Mouse (Mus musculus): ENCODE results near the gene Abhd13. TPM values are rescaled to one million over a fixed set of nuclear protein-coding genes. Genes with fewer than 3 reads are reported as not detected.

Gene Abhd13
- total RNA-seq, 1 experiment = 28.5 TPM

GRCm38 (mm10) chr8:9979746-9980145, 2.2 kb downstream of the Abhd13 start:
- peaks cover 5% of the 10 kb centered on the region; the same call in 1 of the 2 replicates for H3K36me3 ChIP-seq (ENCODE audit: control insufficient read depth, insufficient read depth, low read length, poor library complexity, severe bottlenecking)
- DNase-seq (ENCODE audit: low read depth, low spot score) = no peak
- in situ Hi-C loops (cut with MboI; ENCODE audit: low sequenced_read_pairs in 2 of 2, unreplicated experiment in 2 of 2) = no loop called here
- TF ChIP-seq MAFK (IDR thresholded peaks at IDR 0.05; ENCODE audit: insufficient read depth, low read depth, low read length) (no peak), HCFC1 (IDR thresholded peaks at IDR 0.05; ENCODE audit: borderline replicate concordance, insufficient read depth, low read length) (no peak), ZC3H11A (IDR thresholded peaks at IDR 0.05; ENCODE audit: borderline replicate concordance, low read depth, low read length) (no peak), ZNF384 (IDR thresholded peaks at IDR 0.05; ENCODE audit: low read depth, low read length) (no peak), CHD2 (IDR thresholded peaks at IDR 0.05; ENCODE audit: low read depth, low read length) (no peak)
- H3K9me3 ChIP-seq (ENCODE audit: control insufficient read depth, insufficient read depth, low read depth, low read length) = no peaks in the 10 kb centered on the region
- no peak overlapping the region for H3K4me3 ChIP-seq (ENCODE audit: insufficient read depth in 1 of 2, low read depth in 1 of 2, low read length in 2 of 2, poor library complexity in 1 of 2, severe bottlenecking in 1 of 2)
- no peaks in the 10 kb centered on the region; a peak in 1 of 4 replicates for H3K4me1 ChIP-seq (ENCODE audit: control insufficient read depth in 2 of 2, insufficient read depth in 2 of 2, low read length in 2 of 2, poor library complexity in 1 of 2)
- H3K27ac ChIP-seq (ENCODE audit: insufficient read depth, low read depth, low read length, poor library complexity, severe bottlenecking) = no peak overlapping the region
- no peak overlapping the region for H3K9ac ChIP-seq (ENCODE audit: insufficient read depth, low read depth, low read length, poor library complexity, severe bottlenecking)

GRCm38 (mm10) chr8:9980188-9980587, 2.7 kb downstream of the Abhd13 start:
- Histone ChIP-seq H3K9ac (ENCODE audit: insufficient read depth, low read depth, low read length, poor library complexity, severe bottlenecking) (no peak overlapping the region), H3K4me1 (ENCODE audit: control insufficient read depth in 2 of 2, insufficient read depth in 2 of 2, low read length in 2 of 2, poor library complexity in 1 of 2) (no peaks in the 10 kb centered on the region; a peak in 1 of 4 replicates), H3K36me3 (ENCODE audit: control insufficient read depth, insufficient read depth, low read length, poor library complexity, severe bottlenecking) (peaks cover 5% of the 10 kb centered on the region; the same call in 1 of the 2 replicates), H3K9me3 (ENCODE audit: control insufficient read depth, insufficient read depth, low read depth, low read length) (no peaks in the 10 kb centered on the region), H3K4me3 (ENCODE audit: insufficient read depth in 1 of 2, low read depth in 1 of 2, low read length in 2 of 2, poor library complexity in 1 of 2, severe bottlenecking in 1 of 2) (no peak overlapping the region), H3K27ac (ENCODE audit: insufficient read depth, low read depth, low read length, poor library complexity, severe bottlenecking) (no peak overlapping the region)
- no peak for TF ChIP-seq HCFC1 (IDR thresholded peaks at IDR 0.05; ENCODE audit: borderline replicate concordance, insufficient read depth, low read length)
- TF ChIP-seq MAFK (IDR thresholded peaks at IDR 0.05; ENCODE audit: insufficient read depth, low read depth, low read length) = no peak
- no peak for TF ChIP-seq ZC3H11A (IDR thresholded peaks at IDR 0.05; ENCODE audit: borderline replicate concordance, low read depth, low read length)
- TF ChIP-seq ZNF384 (IDR thresholded peaks at IDR 0.05; ENCODE audit: low read depth, low read length) = no peak
- no peak for TF ChIP-seq CHD2 (IDR thresholded peaks at IDR 0.05; ENCODE audit: low read depth, low read length)
- no peak for DNase-seq (ENCODE audit: low read depth, low spot score)
- in situ Hi-C loops (cut with MboI; ENCODE audit: low sequenced_read_pairs in 2 of 2, unreplicated experiment in 2 of 2) = no loop called here

- DNase-seq (ENCODE audit: low read depth, low spot score) = no peak
- Histone ChIP-seq H3K4me1 (ENCODE audit: control insufficient read depth in 2 of 2, insufficient read depth in 2 of 2, low read length in 2 of 2, poor library complexity in 1 of 2) (no peaks in the 10 kb centered on the region), H3K27ac (ENCODE audit: insufficient read depth, low read depth, low read length, poor library complexity, severe bottlenecking) (no peak overlapping the region), H3K9me3 (ENCODE audit: control insufficient read depth, insufficient read depth, low read depth, low read length) (no peaks in the 10 kb centered on the region), H3K4me3 (ENCODE audit: insufficient read depth in 1 of 2, low read depth in 1 of 2, low read length in 2 of 2, poor library complexity in 1 of 2, severe bottlenecking in 1 of 2) (no peak overlapping the region), H3K36me3 (ENCODE audit: control insufficient read depth, insufficient read depth, low read length, poor library complexity, severe bottlenecking) (no peaks in the 10 kb centered on the region), H3K9ac (ENCODE audit: insufficient read depth, low read depth, low read length, poor library complexity, severe bottlenecking) (no peak overlapping the region)
- no peak for TF ChIP-seq MAFK (IDR thresholded peaks at IDR 0.05; ENCODE audit: insufficient read depth, low read depth, low read length)
- no peak for TF ChIP-seq CHD2 (IDR thresholded peaks at IDR 0.05; ENCODE audit: low read depth, low read length)
- no peak for TF ChIP-seq HCFC1 (IDR thresholded peaks at IDR 0.05; ENCODE audit: borderline replicate concordance, insufficient read depth, low read length)
- no peak for TF ChIP-seq ZNF384 (IDR thresholded peaks at IDR 0.05; ENCODE audit: low read depth, low read length)
- no peak for TF ChIP-seq ZC3H11A (IDR thresholded peaks at IDR 0.05; ENCODE audit: borderline replicate concordance, low read depth, low read length)
- in situ Hi-C loops (cut with MboI; ENCODE audit: low sequenced_read_pairs in 2 of 2, unreplicated experiment in 2 of 2) = no loop called here
Measured at GRCm38 (mm10) chr8:10004115-10004514, 26.6 kb downstream of the Abhd13 start.

- H3K4me3 ChIP-seq (ENCODE audit: insufficient read depth in 1 of 2, low read depth in 1 of 2, low read length in 2 of 2, poor library complexity in 1 of 2, severe bottlenecking in 1 of 2) = peak within 1 kb of the TSS; percentile 65 to 67
- H3K36me3 ChIP-seq (ENCODE audit: control insufficient read depth, insufficient read depth, low read length, poor library complexity, severe bottlenecking) = no peaks in the 10 kb centered on the region
- no peaks in the 10 kb centered on the region for H3K9me3 ChIP-seq (ENCODE audit: control insufficient read depth, insufficient read depth, low read depth, low read length)
- H3K4me1 ChIP-seq (ENCODE audit: control insufficient read depth in 2 of 2, insufficient read depth in 2 of 2, low read length in 2 of 2, poor library complexity in 1 of 2) = no peaks in the 10 kb centered on the region
- peak within 1 kb of the TSS; percentile 40 for H3K9ac ChIP-seq (ENCODE audit: insufficient read depth, low read depth, low read length, poor library complexity, severe bottlenecking)
- H3K27ac ChIP-seq (ENCODE audit: insufficient read depth, low read depth, low read length, poor library complexity, severe bottlenecking) = no peak within 1 kb of the TSS
- TF ChIP-seq ZNF384 (IDR thresholded peaks at IDR 0.05; ENCODE audit: low read depth, low read length) (no peak), CHD2 (IDR thresholded peaks at IDR 0.05; ENCODE audit: low read depth, low read length) (no peak), MAFK (IDR thresholded peaks at IDR 0.05; ENCODE audit: insufficient read depth, low read depth, low read length) (no peak), HCFC1 (IDR thresholded peaks at IDR 0.05; ENCODE audit: borderline replicate concordance, insufficient read depth, low read length) (no peak), ZC3H11A (IDR thresholded peaks at IDR 0.05; ENCODE audit: borderline replicate concordance, low read depth, low read length) (no peak)
- peak; percentile 1 for DNase-seq (ENCODE audit: low read depth, low spot score)
- in situ Hi-C loops (cut with MboI; ENCODE audit: low sequenced_read_pairs in 2 of 2, unreplicated experiment in 2 of 2) = no loop called here
Measured at GRCm38 (mm10) chr8:10006156-10006985, 28.9 kb downstream of the Abhd13 start, which contains the start of gene Tnfsf13b. Gene Tnfsf13b (plus strand): TSS chr8:10006467.
